Mouse (Mus musculus): ENCODE data around the gene Slc2a13. TPM values are rescaled to one million over a fixed set of nuclear protein-coding genes. Genes with fewer than 3 reads are reported as not detected.

The Slc2a13 gene
- polyA plus RNA-seq, 1 experiment from 2014 or later, result not detected

GRCm38 (mm10) chr15:91301366-91301765, 271.7 kb downstream of the Slc2a13 start:
- no peak overlapping the region for H3K27ac ChIP-seq
- 4% methylated on average over 3 of the region's 3 CpGs for WGBS (ENCODE audit: missing documents)
- H3K36me3 ChIP-seq (ENCODE audit: inconsistent target), result no peaks in the 10 kb centered on the region
- no peak overlapping the region for H3K4me3 ChIP-seq (ENCODE audit: inconsistent target)
- H3K79me2 ChIP-seq (ENCODE audit: inconsistent target), result no peaks in the 10 kb centered on the region

- 92% methylated on average over 11 of the region's 11 CpGs for WGBS (ENCODE audit: missing documents)
- H3K27ac ChIP-seq, result no peak overlapping the region
Observed at GRCm38 (mm10) chr15:91299319-91299835, 273.7 kb downstream of the Slc2a13 start.

GRCm38 (mm10) chr15:91283418-91283817, 289.6 kb downstream of the Slc2a13 start:
- Histone ChIP-seq H3K4me3 (ENCODE audit: inconsistent target) (no peak overlapping the region), H3K36me3 (ENCODE audit: inconsistent target) (no peaks in the 10 kb centered on the region), H3K79me2 (ENCODE audit: inconsistent target) (no peaks in the 10 kb centered on the region), H3K27ac (no peak overlapping the region)
- WGBS (ENCODE audit: missing documents), result 92% methylated on average over 1 of the region's 3 CpGs

More at GRCm38 (mm10) chr15:91299319-91299835, 273.7 kb downstream of the Slc2a13 start:
- no peaks in the 10 kb centered on the region for H3K79me2 ChIP-seq (ENCODE audit: inconsistent target)
- no peaks in the 10 kb centered on the region for H3K36me3 ChIP-seq (ENCODE audit: inconsistent target)
- H3K4me3 ChIP-seq (ENCODE audit: inconsistent target), result no peak overlapping the region

GRCm38 (mm10) chr15:91282822-91283221, 290.2 kb downstream of the Slc2a13 start:
- H3K36me3 ChIP-seq (ENCODE audit: inconsistent target), result no peaks in the 10 kb centered on the region
- 48% methylated on average over 7 of the region's 7 CpGs for WGBS (ENCODE audit: missing documents)

GRCm38 (mm10) chr15:91281521-91281920, 291.5 kb downstream of the Slc2a13 start:
- no peak overlapping the region for H3K27ac ChIP-seq
- H3K4me3 ChIP-seq (ENCODE audit: inconsistent target), result no peak overlapping the region
- no peaks in the 10 kb centered on the region for H3K36me3 ChIP-seq (ENCODE audit: inconsistent target)
- WGBS (ENCODE audit: missing documents), result 96% methylated on average over 5 of the region's 5 CpGs
- no peaks in the 10 kb centered on the region for H3K79me2 ChIP-seq (ENCODE audit: inconsistent target)

More at GRCm38 (mm10) chr15:91282822-91283221, 290.2 kb downstream of the Slc2a13 start:
- Histone ChIP-seq H3K27ac (no peak overlapping the region), H3K79me2 (ENCODE audit: inconsistent target) (no peaks in the 10 kb centered on the region), H3K4me3 (ENCODE audit: inconsistent target) (no peak overlapping the region)

GRCm38 (mm10) chr15:91279571-91279970, 293.5 kb downstream of the Slc2a13 start:
- H3K79me2 ChIP-seq (ENCODE audit: inconsistent target), result no peaks in the 10 kb centered on the region
- WGBS (ENCODE audit: missing documents), result 95% methylated on average over 5 of the region's 5 CpGs
- no peak overlapping the region for H3K4me3 ChIP-seq (ENCODE audit: inconsistent target)
- H3K36me3 ChIP-seq (ENCODE audit: inconsistent target), result no peaks in the 10 kb centered on the region
- no peak overlapping the region for H3K27ac ChIP-seq

GRCm38 (mm10) chr15:91275961-91276360, 297.1 kb downstream of the Slc2a13 start:
- WGBS (ENCODE audit: missing documents), result 78% methylated on average over 3 of the region's 3 CpGs

GRCm38 (mm10) chr15:91268532-91268931, 304.5 kb downstream of the Slc2a13 start:
- Histone ChIP-seq H3K36me3 (ENCODE audit: inconsistent target) (no peaks in the 10 kb centered on the region), H3K4me3 (ENCODE audit: inconsistent target) (no peak overlapping the region), H3K27ac (no peak overlapping the region), H3K79me2 (ENCODE audit: inconsistent target) (no peaks in the 10 kb centered on the region)
- 88% methylated on average over 4 of the region's 4 CpGs for WGBS (ENCODE audit: missing documents)

More at GRCm38 (mm10) chr15:91275961-91276360, 297.1 kb downstream of the Slc2a13 start:
- no peaks in the 10 kb centered on the region for H3K79me2 ChIP-seq (ENCODE audit: inconsistent target)
- no peak overlapping the region for H3K27ac ChIP-seq
- no peaks in the 10 kb centered on the region for H3K36me3 ChIP-seq (ENCODE audit: inconsistent target)
- no peak overlapping the region for H3K4me3 ChIP-seq (ENCODE audit: inconsistent target)

GRCm38 (mm10) chr15:91263926-91264325, 309.1 kb downstream of the Slc2a13 start:
- WGBS (ENCODE audit: missing documents), result 86% methylated on average over 1 of the region's 1 CpGs
- Histone ChIP-seq H3K79me2 (ENCODE audit: inconsistent target) (no peaks in the 10 kb centered on the region), H3K4me3 (ENCODE audit: inconsistent target) (no peak overlapping the region), H3K36me3 (ENCODE audit: inconsistent target) (no peaks in the 10 kb centered on the region), H3K27ac (no peak overlapping the region)

- Histone ChIP-seq H3K79me2 (ENCODE audit: inconsistent target) (no peaks in the 10 kb centered on the region), H3K36me3 (ENCODE audit: inconsistent target) (no peaks in the 10 kb centered on the region), H3K4me3 (ENCODE audit: inconsistent target) (no peak overlapping the region), H3K27ac (no peak overlapping the region)
- WGBS (ENCODE audit: missing documents), result 70% methylated on average over 5 of the region's 5 CpGs
Observed at GRCm38 (mm10) chr15:91260578-91260977, 312.5 kb downstream of the Slc2a13 start.

- 94% methylated on average over 11 of the region's 11 CpGs for WGBS (ENCODE audit: missing documents)
- Histone ChIP-seq H3K36me3 (ENCODE audit: inconsistent target) (no peaks in the 10 kb centered on the region), H3K27ac (no peak overlapping the region), H3K4me3 (ENCODE audit: inconsistent target) (no peak overlapping the region), H3K79me2 (ENCODE audit: inconsistent target) (no peaks in the 10 kb centered on the region)
Observed at GRCm38 (mm10) chr15:91257140-91257539, 315.9 kb downstream of the Slc2a13 start.

GRCm38 (mm10) chr15:91255308-91255707, 317.8 kb downstream of the Slc2a13 start:
- Histone ChIP-seq H3K27ac (no peak overlapping the region), H3K36me3 (ENCODE audit: inconsistent target) (no peaks in the 10 kb centered on the region), H3K79me2 (ENCODE audit: inconsistent target) (no peaks in the 10 kb centered on the region), H3K4me3 (ENCODE audit: inconsistent target) (no peak overlapping the region)
- WGBS (ENCODE audit: missing documents), result 88% methylated on average over 2 of the region's 2 CpGs

- Histone ChIP-seq H3K27ac (no peak overlapping the region), H3K36me3 (ENCODE audit: inconsistent target) (no peaks in the 10 kb centered on the region), H3K79me2 (ENCODE audit: inconsistent target) (no peaks in the 10 kb centered on the region), H3K4me3 (ENCODE audit: inconsistent target) (no peak overlapping the region)
- WGBS (ENCODE audit: missing documents), result 42% methylated on average over 8 of the region's 8 CpGs
Observed at GRCm38 (mm10) chr15:91252956-91253355, 320.1 kb downstream of the Slc2a13 start.

GRCm38 (mm10) chr15:91251544-91252408, 321.3 kb downstream of the Slc2a13 start:
- no peak overlapping the region for H3K4me3 ChIP-seq (ENCODE audit: inconsistent target)
- H3K36me3 ChIP-seq (ENCODE audit: inconsistent target), result no peaks in the 10 kb centered on the region
- no peaks in the 10 kb centered on the region for H3K79me2 ChIP-seq (ENCODE audit: inconsistent target)
- no peak overlapping the region for H3K27ac ChIP-seq
- WGBS (ENCODE audit: missing documents), result 70% methylated on average over 9 of the region's 9 CpGs

GRCm38 (mm10) chr15:91250815-91251214, 322.2 kb downstream of the Slc2a13 start:
- Histone ChIP-seq H3K36me3 (ENCODE audit: inconsistent target) (no peaks in the 10 kb centered on the region), H3K79me2 (ENCODE audit: inconsistent target) (no peaks in the 10 kb centered on the region), H3K27ac (no peak overlapping the region), H3K4me3 (ENCODE audit: inconsistent target) (no peak overlapping the region)
- WGBS (ENCODE audit: missing documents), result 59% methylated on average over 6 of the region's 6 CpGs

Measured in macrophage (primary cell).